Comparison of ENCODE assay signal across 8 mouse cellular contexts in the genomic region with DNA sequence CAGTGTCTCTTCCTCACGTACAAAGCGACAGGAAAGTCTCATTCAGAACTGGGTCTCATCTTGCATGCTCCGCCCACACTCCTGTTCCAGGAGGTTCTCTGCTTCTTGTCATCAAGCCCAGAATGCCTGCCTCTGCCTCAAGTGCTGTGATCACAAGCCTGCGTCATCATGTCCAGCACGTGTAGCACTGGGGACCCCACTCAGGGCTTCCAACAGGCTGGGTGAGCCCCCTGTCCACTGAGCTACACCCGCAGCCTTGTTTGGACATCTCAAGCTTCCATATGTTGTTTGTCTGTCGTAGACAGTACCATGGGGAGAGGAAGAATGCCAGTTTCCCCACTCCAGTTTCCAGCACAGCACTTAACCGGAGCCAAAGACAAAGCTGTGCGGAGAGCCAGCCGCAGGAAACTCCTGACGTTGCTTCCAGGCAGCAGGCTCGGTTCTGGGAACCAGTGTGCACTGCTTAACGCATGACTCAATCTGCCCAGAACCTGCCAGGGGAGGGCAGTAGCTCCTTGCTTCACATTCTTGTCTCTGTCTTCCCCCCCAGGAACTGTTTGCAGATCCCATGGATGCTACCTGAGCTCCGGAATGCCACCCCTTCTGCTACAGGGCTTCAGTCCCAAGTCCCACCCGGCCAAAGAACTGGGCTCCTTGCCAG. TPM values are rescaled to one million over a fixed set of nuclear protein-coding genes. Genes with fewer than 3 reads are reported as not detected.
DNase-seq lines count a peak whose midpoint lies in the region; ATAC-seq and TF ChIP-seq lines count a peak whose summit lies in the region.

No protein-coding gene starts in this region.

- no peaks in the 10 kb centered on the region for H3K36me3 ChIP-seq in heart, embryonic 11.5 days (ENCODE audit: control insufficient read depth, insufficient read depth, low read length)
- H3K36me3 ChIP-seq in kidney, postnatal 0 days (ENCODE audit: insufficient read depth, low read length): no peaks in the 10 kb centered on the region
- no peaks in the 10 kb centered on the region for H3K36me3 ChIP-seq in limb, embryonic 15.5 days
- H3K36me3 ChIP-seq in myocyte (ENCODE audit: control insufficient read depth, insufficient read depth): no peaks in the 10 kb centered on the region

- H3K9ac ChIP-seq in heart, embryonic 11.5 days (ENCODE audit: low read depth, low read length): peak overlapping the region; percentile 39; the same call in 1 of the 2 replicates
- H3K9ac ChIP-seq in kidney, postnatal 0 days (ENCODE audit: low read depth, low read length): no peak overlapping the region
- H3K9ac ChIP-seq in limb, embryonic 15.5 days: no peak overlapping the region

- H3K4me2 ChIP-seq in heart, embryonic 11.5 days: peak overlapping the region; percentile 54
- peak overlapping the region; percentile 33 for H3K4me2 ChIP-seq in kidney, postnatal 0 days (ENCODE audit: low read length)
- H3K4me2 ChIP-seq in limb, embryonic 15.5 days: peak overlapping the region; percentile 32
- H3K4me2 ChIP-seq in myocyte (ENCODE audit: low read depth): peak overlapping the region; percentile 87

- H3K9me3 ChIP-seq in heart, embryonic 11.5 days (replicated peaks; ENCODE audit: control insufficient read depth, low read length): no peaks in the 10 kb centered on the region
- H3K9me3 ChIP-seq in kidney, postnatal 0 days (replicated peaks; ENCODE audit: low read length): no peaks in the 10 kb centered on the region
- H3K9me3 ChIP-seq in limb, embryonic 15.5 days: no peaks in the 10 kb centered on the region

- peak; percentile 65 for TF ChIP-seq CTCF in kidney, postnatal 0 days (IDR thresholded peaks at IDR 0.05; ENCODE audit: low read depth)

- no peak overlapping the region for H3ac ChIP-seq in myocyte (ENCODE audit: control insufficient read depth, insufficient read length)

- TF ChIP-seq POLR2A in myocyte (IDR thresholded peaks at IDR 0.05; ENCODE audit: insufficient read length, low read depth): no peak

- no peak overlapping the region for H3K27ac ChIP-seq in heart, embryonic 11.5 days (ENCODE audit: low read depth, low read length)
- H3K27ac ChIP-seq in kidney, postnatal 0 days: no peak overlapping the region
- H3K27ac ChIP-seq in limb, embryonic 15.5 days: peak overlapping the region; percentile 72

- no peaks in the 10 kb centered on the region for H3K27me3 ChIP-seq in heart, embryonic 11.5 days (ENCODE audit: control insufficient read depth, insufficient read depth, low read length)
- no peaks in the 10 kb centered on the region for H3K27me3 ChIP-seq in kidney, postnatal 0 days (ENCODE audit: insufficient read depth, low read length)
- no peaks in the 10 kb centered on the region for H3K27me3 ChIP-seq in limb, embryonic 15.5 days
- no peaks in the 10 kb centered on the region for H3K27me3 ChIP-seq in myocyte (ENCODE audit: control insufficient read depth, insufficient read depth, insufficient read length)

- DNase-seq in B cell, adult 2 months: peak; percentile 21 to 28
- DNase-seq in adrenal gland, postnatal 14 days: peak; percentile 76
- DNase-seq in fat pad, adult 2 months (ENCODE audit: extremely low read depth, low read depth, low spot score): peak; percentile 74
- DNase-seq in kidney, postnatal 0 days (ENCODE audit: low spot score): peak; percentile 55
- DNase-seq in thymus, postnatal 25 days: peak; percentile 39

- H3K4me1 ChIP-seq in heart, embryonic 11.5 days (ENCODE audit: control insufficient read depth, insufficient read depth, low read length): peaks cover 15% of the 10 kb centered on the region; the same call in 1 of the 2 replicates
- H3K4me1 ChIP-seq in kidney, postnatal 0 days (replicated peaks; ENCODE audit: insufficient read depth, low read length): no peaks in the 10 kb centered on the region
- peaks cover 20% of the 10 kb centered on the region for H3K4me1 ChIP-seq in limb, embryonic 15.5 days

- 22% methylated on average over 15 of the region's 15 CpGs for WGBS in heart, embryonic 11.5 days (ENCODE audit: insufficient replicate concordance)
- 26% methylated on average over 15 of the region's 15 CpGs for WGBS in kidney, postnatal 0 days
- 31% methylated on average over 15 of the region's 15 CpGs for WGBS in limb, embryonic 15.5 days

- 0 out of 2 replicates have a peak overlapping the region, but pooled peaks have one; percentile 18 for H3K4me3 ChIP-seq in heart, embryonic 11.5 days (ENCODE audit: low read depth, low read length)
- no peak overlapping the region for H3K4me3 ChIP-seq in kidney, postnatal 0 days (replicated peaks; ENCODE audit: low read depth, low read length)
- H3K4me3 ChIP-seq in limb, embryonic 15.5 days: peak overlapping the region; percentile 1; the same call in 1 of the 2 replicates
- no peak overlapping the region for H3K4me3 ChIP-seq in myocyte

- ATAC-seq in heart, embryonic 11.5 days (replicated peaks; ENCODE audit: insufficient number of reproducible peaks, low FRiP score, low TSS enrichment): peak; percentile 32; the same call in 1 of the 2 replicates
- ATAC-seq in kidney, postnatal 0 days (replicated peaks; ENCODE audit: low FRiP score, low read depth): peak; percentile 44; the same call in 1 of the 2 replicates
- peak; percentile 76; the same call in 1 of the 2 replicates for ATAC-seq in limb, embryonic 15.5 days (ENCODE audit: insufficient number of reproducible peaks, low FRiP score, low TSS enrichment, low read depth)

- no peaks in the 10 kb centered on the region for H3K79me2 ChIP-seq in myocyte (ENCODE audit: control insufficient read depth, insufficient read depth)

TF ChIP-seq in myocyte, 11 proteins besides CTCF, POLR2A, EP300 and RAD21:
- peak in 1 of 3 experiments; percentile 1 for TF ChIP-seq MYOG (IDR thresholded peaks at IDR 0.05; ENCODE audit: control insufficient read depth in 1 of 3, insufficient read depth in 1 of 3, insufficient read length in 2 of 3, low read depth in 2 of 3)
- no peak for TF ChIP-seq REST (IDR thresholded peaks at IDR 0.05; ENCODE audit: insufficient read depth, insufficient read length)
- no peak for TF ChIP-seq TCF12 (IDR thresholded peaks at IDR 0.05; ENCODE audit: insufficient read depth, poor library complexity, severe bottlenecking)

RNA-seq across cellular contexts. Expression of a gene that starts 31.3 kb away (rescaled TPM):
- 20.3 and 25.2 TPM in 2 replicates for total RNA-seq in adrenal gland, postnatal 14 days (2021)
- 27.1 and 29.9 TPM in 2 replicates for polyA plus RNA-seq in heart, embryonic 11.5 days (2014; fragmentation: Nextera tagmentation; extraction: Ambion mirVana)
- 35.0 and 37.6 TPM in 2 replicates for polyA plus RNA-seq in kidney, postnatal 0 days (2015; fragmentation: Nextera tagmentation; extraction: Ambion mirVana)
- polyA plus RNA-seq in limb, embryonic 15.5 days (2015; fragmentation: Nextera tagmentation; extraction: Ambion mirVana): 39.5 and 43.5 TPM in 2 replicates
- polyA plus RNA-seq in myocyte (2012; fragmentation: generic; extraction: Trizol): 7.4 TPM

RNA-seq across cellular contexts. Expression of a gene that starts 38.5 kb away (rescaled TPM):
- total RNA-seq in adrenal gland, postnatal 14 days (2021): 106 and 115 TPM in 2 replicates
- 88.2 and 92.3 TPM in 2 replicates for polyA plus RNA-seq in heart, embryonic 11.5 days (2014; fragmentation: Nextera tagmentation; extraction: Ambion mirVana)
- 70.9 and 73.8 TPM in 2 replicates for polyA plus RNA-seq in kidney, postnatal 0 days (2015; fragmentation: Nextera tagmentation; extraction: Ambion mirVana)
- 61.1 and 68.8 TPM in 2 replicates for polyA plus RNA-seq in limb, embryonic 15.5 days (2015; fragmentation: Nextera tagmentation; extraction: Ambion mirVana)
- 77.0 TPM for polyA plus RNA-seq in myocyte (2012; fragmentation: generic; extraction: Trizol)

Comparison
In these comparisons a context has a peak if more than half of its experiments do, and no peak if none do; other contexts are left out.
1. DNase-seq: peak in every context shown above with its lines; median percentile 76 in adrenal gland, postnatal 14 days; 74 in fat pad, adult 2 months; 55 in kidney, postnatal 0 days; 39 in thymus, postnatal 25 days; 24 in B cell, adult 2 months.
2. H3K4me2 ChIP-seq: peak in every context shown above with its lines; median percentile 87 in myocyte; 54 in heart, embryonic 11.5 days; 33 in kidney, postnatal 0 days; 32 in limb, embryonic 15.5 days.
3. H3K4me3 ChIP-seq: peak in heart, embryonic 11.5 days (single experiment) and limb, embryonic 15.5 days (single experiment); none in kidney, postnatal 0 days (single experiment) and myocyte (single experiment).
4. Peak in every context shown above with its lines, with median percentiles within 50 percentile points of each other: ATAC-seq.